Mouse (Mus musculus): ENCODE measurements around the gene Gm17949. TPM values are rescaled to one million over a fixed set of nuclear protein-coding genes. Genes with fewer than 3 reads are reported as not detected.

Gene Gm17949
- polyA plus RNA-seq, 1 experiment from 2014 or later = 0.38 TPM

DNA sequence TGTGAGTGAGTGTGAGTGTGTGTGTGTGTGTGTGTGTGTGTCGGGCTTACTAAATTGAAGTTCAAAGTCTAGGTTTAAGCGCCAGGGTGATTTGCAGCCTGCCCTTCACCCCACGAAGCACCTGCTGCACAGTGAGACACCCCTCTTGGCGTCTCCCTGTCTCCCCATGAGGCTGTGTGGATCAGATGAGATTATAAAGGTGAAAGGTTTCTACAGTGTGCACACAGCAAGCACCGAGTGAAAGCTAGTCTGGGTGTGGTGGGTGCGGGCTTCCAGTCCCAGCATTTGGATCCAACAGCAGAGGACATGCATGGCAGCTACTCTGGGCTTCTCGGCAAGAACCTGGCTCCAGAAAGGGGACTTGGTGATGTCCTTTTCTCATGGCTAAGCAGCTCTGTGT lies 30.2 kb upstream of the Gm17949 start:
- Histone ChIP-seq H3K4me3 (no peak overlapping the region), H3K27me3 (no peaks in the 10 kb centered on the region), H3K4me1 (replicated peaks) (no peaks in the 10 kb centered on the region), H3K9ac (no peak overlapping the region), H3K27ac (no peak overlapping the region), H3K36me3 (no peaks in the 10 kb centered on the region), H3K9me3 (no peaks in the 10 kb centered on the region), H3K4me2 (no peak overlapping the region)
- ATAC-seq (ENCODE audit: low FRiP score) = no peak
- WGBS = 83% methylated on average over 7 of the region's 7 CpGs

GRCm38 (mm10) chr17:56982013-56982412 lies 29.3 kb upstream of the Gm17949 start, which contains the start of gene Acer1:
Gene Acer1 (minus strand): TSS chr17:56982126.
- Histone ChIP-seq H3K4me1 (replicated peaks) (no peaks in the 10 kb centered on the region), H3K9ac (no peak within 1 kb of the TSS), H3K27me3 (no peaks in the 10 kb centered on the region), H3K27ac (no peak within 1 kb of the TSS), H3K4me3 (no peak within 1 kb of the TSS), H3K9me3 (no peaks in the 10 kb centered on the region), H3K4me2 (no peak within 1 kb of the TSS), H3K36me3 (no peaks in the 10 kb centered on the region)
- 75% methylated on average over 5 of the region's 5 CpGs for WGBS
- ATAC-seq (ENCODE audit: low FRiP score) = no peak

- no peak for ATAC-seq (ENCODE audit: low FRiP score)
- H3K4me2 ChIP-seq = no peak overlapping the region
- no peak overlapping the region for H3K4me3 ChIP-seq
- no peaks in the 10 kb centered on the region for H3K36me3 ChIP-seq
- H3K9me3 ChIP-seq = no peaks in the 10 kb centered on the region
- H3K27me3 ChIP-seq = no peaks in the 10 kb centered on the region
- H3K9ac ChIP-seq = no peak overlapping the region
- H3K4me1 ChIP-seq (replicated peaks) = no peaks in the 10 kb centered on the region
- no peak overlapping the region for H3K27ac ChIP-seq
- WGBS = 89% methylated on average over 9 of the region's 9 CpGs
Observed at GRCm38 (mm10) chr17:56984886-56985285, 26.4 kb upstream of the Gm17949 start.

DNA sequence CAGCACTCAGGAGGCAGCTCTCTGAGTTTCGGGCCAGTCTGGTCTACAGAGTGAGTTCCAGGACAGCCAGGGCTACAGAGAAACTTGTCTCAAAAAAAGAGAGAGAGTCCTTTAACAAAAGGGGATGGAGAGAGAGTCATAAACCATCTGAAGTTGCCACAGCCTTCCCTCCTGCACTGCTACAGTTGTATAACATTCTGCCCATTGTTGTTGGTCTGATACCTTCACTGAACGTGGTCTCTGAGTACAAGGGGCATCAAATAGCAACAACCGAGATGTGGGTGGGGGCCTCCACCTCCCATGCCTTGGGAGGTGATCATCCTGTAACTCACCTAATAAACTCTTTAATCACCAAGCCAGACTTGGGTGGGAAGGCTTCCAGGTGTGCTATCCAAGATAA lies 25.6 kb upstream of the Gm17949 start:
- Histone ChIP-seq H3K36me3 (no peaks in the 10 kb centered on the region), H3K27me3 (no peaks in the 10 kb centered on the region), H3K9ac (no peak overlapping the region), H3K4me2 (no peak overlapping the region), H3K27ac (no peak overlapping the region), H3K9me3 (no peaks in the 10 kb centered on the region), H3K4me1 (replicated peaks) (peaks cover under 1% of the 10 kb centered on the region; the same call in 1 of the 2 replicates), H3K4me3 (no peak overlapping the region)
- no peak for ATAC-seq (ENCODE audit: low FRiP score)
- 84% methylated on average over 3 of the region's 3 CpGs for WGBS

GRCm38 (mm10) chr17:56986105-56986805 lies 25.0 kb upstream of the Gm17949 start:
- Histone ChIP-seq H3K9ac (no peak overlapping the region), H3K27me3 (no peaks in the 10 kb centered on the region), H3K4me1 (replicated peaks) (peaks cover 6% of the 10 kb centered on the region), H3K36me3 (no peaks in the 10 kb centered on the region), H3K4me3 (no peak overlapping the region), H3K27ac (no peak overlapping the region), H3K9me3 (no peaks in the 10 kb centered on the region), H3K4me2 (no peak overlapping the region)
- ATAC-seq (ENCODE audit: low FRiP score) = no peak
- 81% methylated on average over 3 of the region's 3 CpGs for WGBS

DNA sequence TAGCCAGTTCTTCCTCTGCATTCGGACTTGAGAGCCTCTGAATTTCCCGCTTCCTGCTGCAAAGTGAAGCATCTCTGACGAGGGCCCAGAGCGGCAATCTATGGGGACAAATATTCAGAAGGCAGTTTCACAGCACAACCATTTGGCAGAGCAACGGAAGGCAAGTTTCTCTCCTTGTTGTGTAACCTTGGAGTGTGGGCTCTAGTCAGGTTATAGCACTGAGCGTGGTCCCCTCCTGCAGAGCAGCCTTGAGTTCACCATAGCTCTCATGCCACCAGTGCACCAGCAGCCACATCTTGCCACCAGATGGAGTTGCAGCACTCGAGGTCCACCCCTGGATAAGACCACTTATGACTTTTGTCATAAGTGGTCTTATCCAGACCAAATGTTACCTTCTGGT lies 22.8 kb upstream of the Gm17949 start:
- Histone ChIP-seq H3K4me2 (no peak overlapping the region), H3K9me3 (no peaks in the 10 kb centered on the region), H3K4me1 (replicated peaks) (peaks cover 19% of the 10 kb centered on the region), H3K9ac (no peak overlapping the region), H3K27ac (no peak overlapping the region), H3K36me3 (peaks cover 13% of the 10 kb centered on the region), H3K27me3 (no peaks in the 10 kb centered on the region), H3K4me3 (no peak overlapping the region)
- 83% methylated on average over 7 of the region's 7 CpGs for WGBS
- no peak for ATAC-seq (ENCODE audit: low FRiP score)

GRCm38 (mm10) chr17:56988921-56989430 lies 22.3 kb upstream of the Gm17949 start:
- Histone ChIP-seq H3K9ac (peak overlapping the region; percentile 84), H3K27ac (peak overlapping the region; percentile 88), H3K4me1 (replicated peaks) (peaks cover 19% of the 10 kb centered on the region), H3K4me2 (peak overlapping the region; percentile 69), H3K36me3 (peaks cover 19% of the 10 kb centered on the region), H3K4me3 (peak overlapping the region; percentile 69), H3K27me3 (no peaks in the 10 kb centered on the region), H3K9me3 (no peaks in the 10 kb centered on the region)
- ATAC-seq (ENCODE audit: low FRiP score) = no peak
- 73% methylated on average over 7 of the region's 7 CpGs for WGBS

DNA sequence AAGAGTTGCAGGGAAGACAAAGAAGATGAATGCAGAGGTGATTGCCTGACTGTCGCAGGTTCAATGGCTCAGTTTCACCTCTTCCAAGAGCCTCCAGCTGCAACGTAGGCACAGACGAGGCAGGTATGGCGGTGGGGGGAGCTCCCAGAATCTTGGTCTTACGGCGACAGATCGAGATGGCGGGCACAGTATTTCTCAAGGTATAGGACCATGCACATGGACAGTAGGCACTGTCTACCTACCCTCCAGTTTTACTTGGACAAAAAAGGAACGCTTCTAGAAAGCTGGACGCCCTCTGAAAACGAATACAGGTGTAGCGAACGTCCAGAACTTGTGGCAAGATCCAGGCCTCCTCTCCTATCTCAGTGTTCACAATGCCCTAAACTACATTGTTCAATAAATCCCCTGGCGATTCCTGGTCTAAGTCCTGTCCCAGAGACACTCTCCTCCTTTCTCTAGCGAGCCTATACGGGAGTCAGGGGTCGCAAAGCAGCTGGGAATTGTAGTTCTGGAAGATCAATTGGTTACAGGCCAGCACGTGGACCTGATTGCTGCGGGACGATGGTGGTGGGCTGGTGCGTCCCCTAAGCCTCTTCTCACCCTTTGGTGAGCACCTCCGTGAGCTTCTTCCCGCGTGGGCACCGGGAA lies 21.7 kb upstream of the Gm17949 start:
- Histone ChIP-seq H3K9me3 (no peaks in the 10 kb centered on the region), H3K36me3 (peaks cover 25% of the 10 kb centered on the region), H3K27ac (peak overlapping the region; percentile 88), H3K4me1 (replicated peaks) (peaks cover 19% of the 10 kb centered on the region), H3K9ac (peak overlapping the region; percentile 84), H3K4me2 (peak overlapping the region; percentile 69), H3K4me3 (peak overlapping the region; percentile 69), H3K27me3 (no peaks in the 10 kb centered on the region)
- ATAC-seq (ENCODE audit: low FRiP score) = peak; percentile 96
- 3% methylated on average over 25 of the region's 25 CpGs for WGBS

- ATAC-seq (ENCODE audit: low FRiP score) = peak; percentile 97
Observed at GRCm38 (mm10) chr17:56990115-56990746, 21.0 kb upstream of the Gm17949 start, which contains the start of gene Clpp. Gene Clpp (plus strand): TSS chr17:56990305.

DNA sequence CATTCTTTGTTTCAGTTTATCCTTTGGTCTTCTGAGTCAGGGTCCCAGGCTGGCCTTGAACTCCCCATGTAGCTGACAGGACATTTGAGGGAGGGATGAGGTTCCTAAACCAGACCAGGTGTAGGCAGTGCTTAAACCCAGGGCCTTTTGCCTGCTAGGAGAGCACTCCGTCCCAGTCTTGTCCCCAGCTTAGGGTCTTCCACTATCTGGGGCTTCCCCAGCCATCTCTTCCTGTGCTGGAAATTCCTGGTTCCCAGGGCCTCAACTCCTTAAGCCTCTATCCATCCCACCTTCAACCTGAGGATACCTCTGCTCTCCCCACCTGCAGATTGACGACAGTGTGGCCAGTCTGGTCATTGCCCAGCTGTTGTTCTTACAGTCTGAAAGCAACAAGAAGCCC lies 20.3 kb upstream of the Gm17949 start:
- Histone ChIP-seq H3K27me3 (no peaks in the 10 kb centered on the region), H3K4me1 (replicated peaks) (peaks cover 19% of the 10 kb centered on the region), H3K27ac (no peak overlapping the region), H3K4me2 (peak overlapping the region; percentile 69), H3K4me3 (peak overlapping the region; percentile 69), H3K36me3 (peaks cover 39% of the 10 kb centered on the region), H3K9me3 (no peaks in the 10 kb centered on the region), H3K9ac (peak overlapping the region; percentile 84)
- ATAC-seq (ENCODE audit: low FRiP score) = no peak
- WGBS = 76% methylated on average over 2 of the region's 2 CpGs

More at GRCm38 (mm10) chr17:56990115-56990746, 21.0 kb upstream of the Gm17949 start, which contains the start of gene Clpp:
- Histone ChIP-seq H3K4me2 (peak within 1 kb of the TSS; percentile 69), H3K9ac (peak within 1 kb of the TSS; percentile 84), H3K4me3 (peak within 1 kb of the TSS; percentile 69), H3K36me3 (peaks cover 31% of the 10 kb centered on the region), H3K27ac (peak within 1 kb of the TSS; percentile 88), H3K4me1 (replicated peaks) (peaks cover 19% of the 10 kb centered on the region), H3K9me3 (no peaks in the 10 kb centered on the region), H3K27me3 (no peaks in the 10 kb centered on the region)
- WGBS = under 1% methylated on average over 52 of the region's 52 CpGs

DNA sequence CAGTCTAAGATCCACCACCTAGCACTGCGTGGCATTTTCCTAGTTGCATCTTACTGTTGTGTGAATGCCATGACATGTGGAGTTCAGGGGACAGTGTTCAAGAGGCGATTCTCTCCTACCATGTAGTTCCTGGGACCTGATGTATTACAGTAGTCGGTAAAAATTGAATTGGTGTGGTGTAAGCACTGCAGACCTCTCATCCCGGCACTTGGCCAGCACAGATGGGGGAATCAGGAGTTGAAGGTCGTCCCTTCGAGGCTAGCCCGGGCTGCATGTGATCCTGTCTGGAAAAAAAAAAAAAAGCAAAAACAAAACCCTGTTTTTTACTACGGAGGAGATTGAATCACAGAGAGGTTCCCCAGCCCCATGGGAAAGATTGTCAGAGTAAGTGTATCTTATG lies 16.2 kb upstream of the Gm17949 start:
- Histone ChIP-seq H3K27me3 (no peaks in the 10 kb centered on the region), H3K9me3 (no peaks in the 10 kb centered on the region), H3K4me1 (replicated peaks) (peaks cover 34% of the 10 kb centered on the region), H3K4me2 (no peak overlapping the region), H3K27ac (no peak overlapping the region), H3K4me3 (no peak overlapping the region), H3K36me3 (peaks cover 59% of the 10 kb centered on the region), H3K9ac (no peak overlapping the region)
- WGBS = 98% methylated on average over 8 of the region's 8 CpGs
- no peak for ATAC-seq (ENCODE audit: low FRiP score)

- Histone ChIP-seq H3K9ac (no peak overlapping the region), H3K27ac (no peak overlapping the region), H3K27me3 (no peaks in the 10 kb centered on the region), H3K4me1 (replicated peaks) (peaks cover 26% of the 10 kb centered on the region), H3K4me3 (no peak overlapping the region; the same call in 1 of the 2 replicates), H3K36me3 (peaks cover 72% of the 10 kb centered on the region), H3K9me3 (no peaks in the 10 kb centered on the region), H3K4me2 (peak overlapping the region; percentile 73)
- ATAC-seq (ENCODE audit: low FRiP score) = no peak
- 86% methylated on average over 2 of the region's 2 CpGs for WGBS
Observed at GRCm38 (mm10) chr17:56996506-56996905, 14.8 kb upstream of the Gm17949 start.

Data from hindbrain, embryonic 13.5 days (tissue).